Mouse (Mus musculus): Measurements from ENCODE around the gene Epn3. TPM values are rescaled to one million over a fixed set of nuclear protein-coding genes. Genes with fewer than 3 reads are reported as not detected.
A peak's percentile ranks its signal among the peaks of the same experiment; 100 is the strongest.

Gene Epn3
- polyA plus RNA-seq, 1 experiment from 2014 or later: 0.08 TPM

- Histone ChIP-seq H3K4me3 (ENCODE audit: low read depth, low read length) (no peak overlapping the region), H3K9me3 (replicated peaks; ENCODE audit: control insufficient read depth, low read length) (no peaks in the 10 kb centered on the region), H3K36me3 (ENCODE audit: control insufficient read depth, insufficient read depth) (no peaks in the 10 kb centered on the region), H3K27ac (ENCODE audit: low read length) (no peak overlapping the region), H3K27me3 (ENCODE audit: control insufficient read depth, insufficient read depth, low read depth, low read length) (peaks cover 47% of the 10 kb centered on the region), H3K4me1 (ENCODE audit: control insufficient read depth, low read depth, low read length) (peaks cover 7% of the 10 kb centered on the region), H3K9ac (ENCODE audit: low read depth, low read length) (no peak overlapping the region), H3K4me2 (ENCODE audit: low read depth, low read length) (no peak overlapping the region)
- ATAC-seq (ENCODE audit: low read depth): no peak
- WGBS (ENCODE audit: insufficient replicate concordance): 32% methylated on average over 9 of the region's 9 CpGs
Measured at GRCm38 (mm10) chr11:94469136-94470064, 30.4 kb downstream of the Epn3 start.

DNA sequence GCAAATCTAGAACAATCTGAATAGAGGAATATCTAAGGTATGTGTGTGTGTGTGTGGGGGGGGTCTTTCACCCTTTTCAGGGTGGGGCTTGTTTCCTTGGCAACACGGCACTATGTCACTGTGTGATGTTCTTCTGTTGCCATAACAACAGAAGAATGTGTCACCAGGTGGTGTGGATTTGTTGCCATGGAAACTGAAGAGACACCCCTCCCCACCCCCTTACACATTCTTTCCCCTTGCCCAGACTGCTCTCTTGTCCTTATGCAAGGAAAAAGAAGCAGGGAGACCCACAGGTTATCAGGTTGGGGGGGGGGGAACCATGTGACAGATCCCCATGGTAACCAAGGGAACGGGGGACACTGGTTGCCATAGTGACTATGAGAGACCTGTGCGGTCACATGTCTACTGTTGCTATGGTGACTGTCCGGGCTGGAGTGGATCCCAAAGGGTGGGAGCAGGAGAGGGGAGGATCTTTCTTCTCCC, 31.2 kb downstream of the Epn3 start:
- no peaks in the 10 kb centered on the region for H3K9me3 ChIP-seq (replicated peaks; ENCODE audit: control insufficient read depth, low read length)
- H3K4me3 ChIP-seq (ENCODE audit: low read depth, low read length): no peak overlapping the region
- H3K4me2 ChIP-seq (ENCODE audit: low read depth, low read length): no peak overlapping the region
- H3K9ac ChIP-seq (ENCODE audit: low read depth, low read length): no peak overlapping the region
- no peak overlapping the region for H3K27ac ChIP-seq (ENCODE audit: low read length)
- H3K27me3 ChIP-seq (ENCODE audit: control insufficient read depth, insufficient read depth, low read depth, low read length): peaks cover 40% of the 10 kb centered on the region
- WGBS (ENCODE audit: insufficient replicate concordance): 42% methylated on average over 4 of the region's 4 CpGs
- no peaks in the 10 kb centered on the region for H3K36me3 ChIP-seq (ENCODE audit: control insufficient read depth, insufficient read depth)
- peaks cover 2% of the 10 kb centered on the region for H3K4me1 ChIP-seq (ENCODE audit: control insufficient read depth, low read depth, low read length)
- ATAC-seq (ENCODE audit: low read depth): no peak

- ATAC-seq (ENCODE audit: low read depth): no peak
- WGBS (ENCODE audit: insufficient replicate concordance): 68% methylated on average over 17 of the region's 17 CpGs
- peaks cover 17% of the 10 kb centered on the region for H3K27me3 ChIP-seq (ENCODE audit: control insufficient read depth, insufficient read depth, low read depth, low read length)
Measured at GRCm38 (mm10) chr11:94466333-94466855, 33.4 kb downstream of the Epn3 start.

DNA sequence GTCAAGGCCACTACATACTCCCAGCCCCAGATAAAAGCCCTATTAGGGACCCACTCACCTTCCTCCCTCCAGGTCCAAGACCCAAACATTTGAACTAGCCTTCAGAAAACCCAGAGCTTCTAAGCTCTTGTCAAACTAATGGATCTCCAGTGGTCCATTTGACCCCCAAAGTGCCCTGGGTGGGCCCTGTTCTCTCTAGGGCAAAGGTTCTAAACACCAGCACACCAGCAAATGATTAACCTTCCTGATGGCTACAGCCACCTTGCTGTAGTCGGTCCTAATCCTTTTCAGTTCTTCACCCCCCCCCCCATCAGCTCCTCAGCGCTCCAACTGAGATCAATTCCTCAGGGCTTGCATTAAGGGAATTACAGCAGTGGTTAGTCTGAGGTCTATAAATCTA, 35.6 kb downstream of the Epn3 start:
- Histone ChIP-seq H3K4me1 (ENCODE audit: control insufficient read depth, low read depth, low read length) (no peaks in the 10 kb centered on the region; the same call in 1 of the 2 replicates), H3K9me3 (replicated peaks; ENCODE audit: control insufficient read depth, low read length) (no peaks in the 10 kb centered on the region), H3K9ac (ENCODE audit: low read depth, low read length) (no peak overlapping the region), H3K27me3 (ENCODE audit: control insufficient read depth, insufficient read depth, low read depth, low read length) (peaks cover 5% of the 10 kb centered on the region), H3K36me3 (ENCODE audit: control insufficient read depth, insufficient read depth) (no peaks in the 10 kb centered on the region), H3K27ac (ENCODE audit: low read length) (no peak overlapping the region), H3K4me3 (ENCODE audit: low read depth, low read length) (no peak overlapping the region), H3K4me2 (ENCODE audit: low read depth, low read length) (no peak overlapping the region)
- ATAC-seq (ENCODE audit: low read depth): no peak
- WGBS (ENCODE audit: insufficient replicate concordance): 31% methylated on average over 2 of the region's 2 CpGs

More at GRCm38 (mm10) chr11:94466333-94466855, 33.4 kb downstream of the Epn3 start:
- Histone ChIP-seq H3K27ac (ENCODE audit: low read length) (no peak overlapping the region), H3K36me3 (ENCODE audit: control insufficient read depth, insufficient read depth) (no peaks in the 10 kb centered on the region), H3K4me3 (ENCODE audit: low read depth, low read length) (no peak overlapping the region), H3K9me3 (replicated peaks; ENCODE audit: control insufficient read depth, low read length) (no peaks in the 10 kb centered on the region), H3K4me1 (ENCODE audit: control insufficient read depth, low read depth, low read length) (no peaks in the 10 kb centered on the region; the same call in 1 of the 2 replicates), H3K9ac (ENCODE audit: low read depth, low read length) (no peak overlapping the region), H3K4me2 (ENCODE audit: low read depth, low read length) (no peak overlapping the region)

- Histone ChIP-seq H3K4me2 (ENCODE audit: low read depth, low read length) (no peak overlapping the region), H3K27ac (ENCODE audit: low read length) (no peak overlapping the region), H3K9me3 (replicated peaks; ENCODE audit: control insufficient read depth, low read length) (no peaks in the 10 kb centered on the region), H3K4me1 (ENCODE audit: control insufficient read depth, low read depth, low read length) (peaks cover 5% of the 10 kb centered on the region), H3K27me3 (ENCODE audit: control insufficient read depth, insufficient read depth, low read depth, low read length) (peaks cover 3% of the 10 kb centered on the region), H3K4me3 (ENCODE audit: low read depth, low read length) (no peak overlapping the region), H3K36me3 (ENCODE audit: control insufficient read depth, insufficient read depth) (no peaks in the 10 kb centered on the region), H3K9ac (ENCODE audit: low read depth, low read length) (no peak overlapping the region)
- 75% methylated on average over 11 of the region's 11 CpGs for WGBS (ENCODE audit: insufficient replicate concordance)
- no peak for ATAC-seq (ENCODE audit: low read depth)
Measured at GRCm38 (mm10) chr11:94461856-94462255, 37.9 kb downstream of the Epn3 start.

DNA sequence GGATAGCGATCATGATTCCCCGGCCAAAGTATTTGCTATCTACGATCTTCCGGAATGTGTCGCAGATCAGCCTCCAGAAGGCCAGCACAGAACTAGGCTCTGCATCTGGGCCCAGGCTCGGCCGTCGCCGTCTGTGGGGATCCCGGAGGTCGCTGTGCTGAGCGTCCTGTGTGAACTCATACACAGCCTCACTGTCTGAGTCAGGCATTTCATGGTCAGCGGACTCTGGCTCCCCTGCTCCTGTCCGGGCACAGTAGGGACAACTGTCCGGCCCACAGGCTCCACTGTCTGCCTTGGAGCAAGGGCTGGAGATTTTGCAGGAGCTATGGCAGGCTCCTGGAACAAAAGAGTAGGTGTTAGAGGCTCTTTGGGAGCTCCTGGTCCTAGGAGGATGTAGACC, 42.8 kb downstream of the Epn3 start:
- Histone ChIP-seq H3K9me3 (replicated peaks; ENCODE audit: control insufficient read depth, low read length) (no peaks in the 10 kb centered on the region), H3K4me1 (ENCODE audit: control insufficient read depth, low read depth, low read length) (peaks cover 22% of the 10 kb centered on the region), H3K27me3 (ENCODE audit: control insufficient read depth, insufficient read depth, low read depth, low read length) (peaks cover 2% of the 10 kb centered on the region; the same call in 1 of the 2 replicates), H3K9ac (ENCODE audit: low read depth, low read length) (no peak overlapping the region), H3K4me3 (ENCODE audit: low read depth, low read length) (no peak overlapping the region), H3K4me2 (ENCODE audit: low read depth, low read length) (peak overlapping the region; percentile 54; the same call in 1 of the 2 replicates), H3K36me3 (ENCODE audit: control insufficient read depth, insufficient read depth) (no peaks in the 10 kb centered on the region), H3K27ac (ENCODE audit: low read length) (peak overlapping the region; percentile 57; the same call in 1 of the 2 replicates)
- WGBS (ENCODE audit: insufficient replicate concordance): 74% methylated on average over 15 of the region's 15 CpGs
- ATAC-seq (ENCODE audit: low read depth): no peak

GRCm38 (mm10) chr11:94456347-94456746, 43.4 kb downstream of the Epn3 start:
- H3K27ac ChIP-seq (ENCODE audit: low read length): peak overlapping the region; percentile 83
- H3K9ac ChIP-seq (ENCODE audit: low read depth, low read length): peak overlapping the region; percentile 52
- 34% methylated on average over 3 of the region's 3 CpGs for WGBS (ENCODE audit: insufficient replicate concordance)
- H3K4me2 ChIP-seq (ENCODE audit: low read depth, low read length): peak overlapping the region; percentile 54
- H3K27me3 ChIP-seq (ENCODE audit: control insufficient read depth, insufficient read depth, low read depth, low read length): peaks cover 2% of the 10 kb centered on the region; the same call in 1 of the 2 replicates
- peaks cover 22% of the 10 kb centered on the region for H3K4me1 ChIP-seq (ENCODE audit: control insufficient read depth, low read depth, low read length)
- peak; percentile 95 for ATAC-seq (ENCODE audit: low read depth)
- peak overlapping the region; percentile 53 for H3K4me3 ChIP-seq (ENCODE audit: low read depth, low read length)
- no peaks in the 10 kb centered on the region for H3K36me3 ChIP-seq (ENCODE audit: control insufficient read depth, insufficient read depth)
- no peaks in the 10 kb centered on the region for H3K9me3 ChIP-seq (replicated peaks; ENCODE audit: control insufficient read depth, low read length)

GRCm38 (mm10) chr11:94455161-94455820, 44.5 kb downstream of the Epn3 start:
- H3K27ac ChIP-seq (ENCODE audit: low read length): peak overlapping the region; percentile 83; the same call in 1 of the 2 replicates
- 51% methylated on average over 10 of the region's 10 CpGs for WGBS (ENCODE audit: insufficient replicate concordance)
- H3K9me3 ChIP-seq (replicated peaks; ENCODE audit: control insufficient read depth, low read length): no peaks in the 10 kb centered on the region
- ATAC-seq (ENCODE audit: low read depth): peak; percentile 50; the same call in 1 of the 2 replicates
- peaks cover 2% of the 10 kb centered on the region; the same call in 1 of the 2 replicates for H3K27me3 ChIP-seq (ENCODE audit: control insufficient read depth, insufficient read depth, low read depth, low read length)
- H3K4me3 ChIP-seq (ENCODE audit: low read depth, low read length): peak overlapping the region; percentile 53
- peak overlapping the region; percentile 37 for H3K9ac ChIP-seq (ENCODE audit: low read depth, low read length)
- peaks cover 22% of the 10 kb centered on the region for H3K4me1 ChIP-seq (ENCODE audit: control insufficient read depth, low read depth, low read length)
- H3K4me2 ChIP-seq (ENCODE audit: low read depth, low read length): peak overlapping the region; percentile 54
- no peaks in the 10 kb centered on the region for H3K36me3 ChIP-seq (ENCODE audit: control insufficient read depth, insufficient read depth)
